Mouse (Mus musculus) embryonic fibroblast, embryonic 13.5 days (primary cell): ENCODE measurements at regions not wholly inside any gene's neighbourhood (a gene's known extent, or its start where the extent isn't known, plus 50 kb on each side); places are given as distances from the start of the nearest gene placed in this dataset.

Experiments
- CTCF ChIP-seq: IDR thresholded peaks from 2 replicates; pipeline ENCODE4 v1.5.1; 2011; ENCODE audit warnings: mild to moderate bottlenecking, control low read depth, low read length, moderate library complexity, borderline replicate concordance; ENCODE audit not compliant: insufficient read depth
- POLR2A ChIP-seq: IDR thresholded peaks from 2 replicates; pipeline ENCODE4 v1.6.1; 2011; ENCODE audit warnings: low read depth, mild to moderate bottlenecking, control low read depth, low read length, moderate library complexity

GRCm38 (mm10) chr9:11380531-11380930 lies 476.0 kb upstream of the Cntn5 start:
- TF ChIP-seq POLR2A (no peak), CTCF (no peak)
